Mouse (Mus musculus): ENCODE measurements around the gene Vapb.

Vapb gene

DNA sequence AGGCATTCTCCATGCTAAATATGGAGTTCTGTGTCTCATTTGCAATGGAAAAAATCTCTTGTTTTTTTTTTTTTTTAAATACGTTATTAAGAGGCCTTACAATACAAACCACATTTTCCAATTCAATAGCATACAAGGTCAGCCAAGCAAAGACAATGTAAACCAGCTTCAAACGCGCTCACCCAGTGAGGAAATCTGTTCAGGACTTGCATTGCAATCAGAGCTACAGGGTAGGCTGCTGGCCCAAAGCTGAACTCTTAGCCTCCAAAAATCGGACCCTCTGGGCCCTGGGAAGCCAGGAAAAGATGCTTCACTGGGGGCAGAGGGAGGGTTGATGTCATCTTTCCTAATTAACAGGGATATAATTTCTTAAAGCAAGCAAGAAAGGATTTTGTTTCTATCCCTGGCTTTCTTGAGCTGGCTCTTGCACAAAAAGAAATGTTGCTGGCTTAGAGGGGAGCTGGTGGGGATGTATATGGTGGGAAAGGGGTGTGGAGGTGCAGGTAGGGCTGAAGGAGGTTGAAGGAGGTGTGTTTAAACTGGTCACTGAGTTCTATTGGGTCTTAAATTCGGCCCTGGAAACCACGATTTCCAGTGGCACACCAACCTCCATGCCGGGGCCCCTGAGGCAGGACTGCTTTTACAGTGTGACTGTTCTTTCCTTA, 95.6 kb downstream of the Vapb start:
- no peak for DNase-seq (ENCODE audit: low read depth, low spot score)
